In genomic region chr2:72620182-72620652, GRCm38 (mm10) we compare ENCODE assay signal across 8 mouse cellular contexts.
DNase-seq lines count a peak whose midpoint lies in the region; ATAC-seq lines count a peak whose summit lies in the region.

No protein-coding gene starts in this region.

- peak overlapping the region; percentile 52 for H3K4me2 ChIP-seq in lung, embryonic 16.5 days (ENCODE audit: low read depth, low read length)
- H3K4me2 ChIP-seq in liver, embryonic 12.5 days, result peak overlapping the region; percentile 41
- H3K4me2 ChIP-seq in stomach, embryonic 14.5 days (replicated peaks; ENCODE audit: low read depth, low read length), result peak overlapping the region; percentile 38

- no peak for DNase-seq in lung, adult 18-20 months
- DNase-seq in forelimb bud, embryonic 11.5 days (ENCODE audit: low read depth, low spot score), result peak; percentile 31
- DNase-seq in gastrocnemius, postnatal 25 days, result no peak
- no peak for DNase-seq in adrenal gland, postnatal 10 days
- no peak for DNase-seq in urinary bladder, postnatal 10 days (ENCODE audit: low spot score)

- ATAC-seq in lung, embryonic 16.5 days (ENCODE audit: low read depth), result 0 out of 2 replicates have a peak, but pooled peaks have one; percentile 7
- no peak for ATAC-seq in liver, embryonic 12.5 days
- ATAC-seq in stomach, embryonic 14.5 days (ENCODE audit: insufficient number of reproducible peaks, insufficient read depth, low FRiP score, low read depth), result no peak

- 6% methylated on average over 9 of the region's 9 CpGs for WGBS in lung, embryonic 16.5 days
- WGBS in liver, embryonic 12.5 days (ENCODE audit: insufficient replicate concordance), result 8% methylated on average over 9 of the region's 9 CpGs
- WGBS in stomach, embryonic 14.5 days, result 11% methylated on average over 9 of the region's 9 CpGs

- H3K9me3 ChIP-seq in lung, embryonic 16.5 days (ENCODE audit: control insufficient read depth, low read length), result no peaks in the 10 kb centered on the region
- no peaks in the 10 kb centered on the region for H3K9me3 ChIP-seq in liver, embryonic 12.5 days (replicated peaks)
- H3K9me3 ChIP-seq in stomach, embryonic 14.5 days (ENCODE audit: control insufficient read depth, low read depth, low read length), result no peaks in the 10 kb centered on the region

- H3K36me3 ChIP-seq in lung, embryonic 16.5 days (ENCODE audit: control insufficient read depth, insufficient read depth, low read length), result no peaks in the 10 kb centered on the region
- no peaks in the 10 kb centered on the region for H3K36me3 ChIP-seq in liver, embryonic 12.5 days
- no peaks in the 10 kb centered on the region for H3K36me3 ChIP-seq in stomach, embryonic 14.5 days (ENCODE audit: control insufficient read depth, insufficient read depth, low read length)

- no peaks in the 10 kb centered on the region; the same call in 1 of the 2 replicates for H3K27me3 ChIP-seq in lung, embryonic 16.5 days (ENCODE audit: control insufficient read depth, insufficient read depth, low read depth, low read length)
- H3K27me3 ChIP-seq in liver, embryonic 12.5 days (replicated peaks), result peaks cover 5% of the 10 kb centered on the region
- no peaks in the 10 kb centered on the region for H3K27me3 ChIP-seq in stomach, embryonic 14.5 days (ENCODE audit: control insufficient read depth, insufficient read depth, low read length)

- peaks cover 11% of the 10 kb centered on the region for H3K4me1 ChIP-seq in lung, embryonic 16.5 days (replicated peaks; ENCODE audit: control insufficient read depth, insufficient read depth, low read length)
- H3K4me1 ChIP-seq in liver, embryonic 12.5 days, result peaks cover 26% of the 10 kb centered on the region
- H3K4me1 ChIP-seq in stomach, embryonic 14.5 days (ENCODE audit: control insufficient read depth, insufficient read depth, low read length), result 0 out of 2 replicates have a peak, but pooled peaks cover 3% of the 10 kb centered on the region

- peak overlapping the region; percentile 58 for H3K9ac ChIP-seq in lung, embryonic 16.5 days (ENCODE audit: low read length)
- no peak overlapping the region for H3K9ac ChIP-seq in liver, embryonic 12.5 days
- no peak overlapping the region for H3K9ac ChIP-seq in stomach, embryonic 14.5 days (replicated peaks; ENCODE audit: low read depth, low read length)

- H3K27ac ChIP-seq in lung, embryonic 16.5 days (ENCODE audit: low read length), result no peak overlapping the region
- no peak overlapping the region for H3K27ac ChIP-seq in liver, embryonic 12.5 days
- no peak overlapping the region for H3K27ac ChIP-seq in stomach, embryonic 14.5 days (ENCODE audit: low read length)

- peak overlapping the region; percentile 40 for H3K4me3 ChIP-seq in lung, embryonic 16.5 days (ENCODE audit: low read length)
- no peak overlapping the region for H3K4me3 ChIP-seq in liver, embryonic 12.5 days
- no peak overlapping the region for H3K4me3 ChIP-seq in stomach, embryonic 14.5 days (ENCODE audit: low read depth, low read length)
